Mouse (Mus musculus): ENCODE measurements around the gene Chrnd.

The Chrnd gene

GRCm38 (mm10) chr1:87190429-87190828 is at the start of gene Chrnd:
Gene Chrnd, plus strand, starts transcription at chr1:87190607.
- no peak for DNase-seq

- no peak for DNase-seq
These were observed 48.9 kb upstream of the Chrnd start for GRCm38 (mm10) chr1:87141550-87141949.

GRCm38 (mm10) chr1:87142456-87142855 is 48.0 kb upstream of the Chrnd start:
- peak; percentile 19 for DNase-seq

- DNase-seq: no peak
These were observed 47.3 kb upstream of the Chrnd start for GRCm38 (mm10) chr1:87143141-87143540.

- DNase-seq: peak; percentile 37
These were observed 41.0 kb upstream of the Chrnd start for GRCm38 (mm10) chr1:87149422-87149821.

- no peak for DNase-seq
These were observed 39.1 kb upstream of the Chrnd start for GRCm38 (mm10) chr1:87151286-87151685.

GRCm38 (mm10) chr1:87153776-87154500 is 36.5 kb upstream of the Chrnd start:
- peak; percentile 36 for DNase-seq

- peak; percentile 25 for DNase-seq
These were observed 35.8 kb upstream of the Chrnd start for GRCm38 (mm10) chr1:87154501-87155120.

GRCm38 (mm10) chr1:87155531-87156198 is 34.7 kb upstream of the Chrnd start:
- DNase-seq: peak; percentile 69

GRCm38 (mm10) chr1:87156199-87156587 is 34.2 kb upstream of the Chrnd start, which contains the start of gene Ecel1:
Gene Ecel1, minus strand, starts transcription at chr1:87156521.
- DNase-seq: no peak

- no peak for DNase-seq
These were observed 31.0 kb upstream of the Chrnd start for GRCm38 (mm10) chr1:87159396-87159795.

GRCm38 (mm10) chr1:87164164-87164795 is 26.1 kb upstream of the Chrnd start:
- no peak for DNase-seq

GRCm38 (mm10) chr1:87164796-87165184 is 25.6 kb upstream of the Chrnd start:
- no peak for DNase-seq

GRCm38 (mm10) chr1:87170458-87170857 is 19.9 kb upstream of the Chrnd start:
- no peak for DNase-seq

- DNase-seq: no peak
These were observed 19.1 kb upstream of the Chrnd start for GRCm38 (mm10) chr1:87171312-87171711.

- DNase-seq: no peak
These were observed 18.1 kb upstream of the Chrnd start for GRCm38 (mm10) chr1:87172316-87172715.

GRCm38 (mm10) chr1:87174006-87174955 is 16.1 kb upstream of the Chrnd start:
- peak; percentile 90 for DNase-seq

- DNase-seq: peak; percentile 81
These were observed 14.5 kb upstream of the Chrnd start for GRCm38 (mm10) chr1:87175852-87176292.

- no peak for DNase-seq
These were observed 9.5 kb upstream of the Chrnd start for GRCm38 (mm10) chr1:87180896-87181295.

GRCm38 (mm10) chr1:87183013-87183412 is 7.4 kb upstream of the Chrnd start, which contains the start of gene Prss56:
Gene Prss56, plus strand, starts transcription at chr1:87183313.
- DNase-seq: no peak

- no peak for DNase-seq
These were observed 6.2 kb upstream of the Chrnd start for GRCm38 (mm10) chr1:87183998-87184750.
